Mouse (Mus musculus) layer of hippocampus, adult 18-20 months (tissue): ENCODE results near the gene Lipc. TPM values are rescaled to one million over a fixed set of nuclear protein-coding genes. Genes with fewer than 3 reads are reported as not detected.

ENCODE experiments used
- microRNA-seq, 2 experiments: library from miRNA; unstranded; fragments of <30 nt; microRNA quantifications; one replicate each; pipeline ENCODE4 v1.2.0; 2021
- total RNA-seq, 2 experiments: library from RNA; stranded (reverse); gene quantifications; 2 replicates each; pipeline ENCODE4 v1.2.3; 2021

The Lipc gene
- total RNA-seq, 2 experiments from 2014 or later, result 0.17 to 0.25 TPM

Small RNA genes lying within 50 kb of the gene (microRNA-seq; reads per million reads assigned to microRNA genes)
- gene Gm25149, result 0 reads per million in 2 experiments

Other genes with a start within 250 kb of the Lipc start
- 1 to 10 TPM; 2.6 to 3.4 TPM for gene Aqp9, start 216.5 kb upstream of the Lipc start, total RNA-seq